Mouse (Mus musculus) intestine, embryonic 15.5 days (tissue): ENCODE results near the gene Afm. TPM values are rescaled to one million over a fixed set of nuclear protein-coding genes. Genes with fewer than 3 reads are reported as not detected.
A peak's percentile ranks its signal among the peaks of the same experiment; 100 is the strongest.

Source experiments
- ATAC-seq: fragments of 200-750 bp; cut with Nextera tagmentation; 2 replicates; pipeline ENCODE4 v1.8.0; 2017; ENCODE audit warnings: moderate TSS enrichment, moderate library complexity
- H3K27ac ChIP-seq: fragments of 300-500 bp; sonication (generic); 2 replicates; pipeline ENCODE4 v1.5.1; 2015; ENCODE audit warnings: mild to moderate bottlenecking, inconsistent platforms
- H3K27me3 ChIP-seq: fragments of 300-500 bp; sonication (generic); replicated peaks from 2 replicates; pipeline ENCODE4 v1.6.1; 2015; ENCODE audit warnings: inconsistent platforms
- H3K36me3 ChIP-seq: fragments of 300-500 bp; sonication (generic); 2 replicates; pipeline ENCODE4 v1.6.1; 2015; ENCODE audit warnings: inconsistent platforms
- H3K4me1 ChIP-seq: fragments of 300-500 bp; sonication (generic); replicated peaks from 2 replicates; pipeline ENCODE4 v1.6.1; 2015; ENCODE audit warnings: inconsistent platforms
- H3K4me2 ChIP-seq: fragments of 300-500 bp; sonication (generic); replicated peaks from 2 replicates; pipeline ENCODE4 v1.6.1; 2015; ENCODE audit warnings: mild to moderate bottlenecking, inconsistent platforms
- H3K4me3 ChIP-seq: fragments of 300-500 bp; sonication (generic); replicated peaks from 2 replicates; pipeline ENCODE4 v1.5.1; 2015; ENCODE audit warnings: inconsistent platforms
- H3K9ac ChIP-seq: fragments of 300-500 bp; sonication (generic); 2 replicates; pipeline ENCODE4 v1.6.1; 2015; ENCODE audit warnings: inconsistent platforms
- H3K9me3 ChIP-seq: fragments of 300-500 bp; sonication (generic); 2 replicates; pipeline ENCODE4 v1.6.1; 2016; ENCODE audit warnings: inconsistent platforms
- WGBS: fragments of 180-500 bp; shearing (Covaris S2); methylation state at CpG from one replicate; pipeline ENCODE4 v1.1.7; 2015; 5-methylcytosine and 5-hydroxymethylcytosine counted together
- polyA plus RNA-seq: library from polyadenylated mRNA; unstranded; fragments of >200 nt; fragmentation: Nextera tagmentation; extraction: Ambion mirVana; gene quantifications from 2 replicates; pipeline ENCODE4 v1.2.1, GENCODE M21; 2015

Gene Afm
- polyA plus RNA-seq, 1 experiment from 2014 or later: 9.4 TPM

DNA sequence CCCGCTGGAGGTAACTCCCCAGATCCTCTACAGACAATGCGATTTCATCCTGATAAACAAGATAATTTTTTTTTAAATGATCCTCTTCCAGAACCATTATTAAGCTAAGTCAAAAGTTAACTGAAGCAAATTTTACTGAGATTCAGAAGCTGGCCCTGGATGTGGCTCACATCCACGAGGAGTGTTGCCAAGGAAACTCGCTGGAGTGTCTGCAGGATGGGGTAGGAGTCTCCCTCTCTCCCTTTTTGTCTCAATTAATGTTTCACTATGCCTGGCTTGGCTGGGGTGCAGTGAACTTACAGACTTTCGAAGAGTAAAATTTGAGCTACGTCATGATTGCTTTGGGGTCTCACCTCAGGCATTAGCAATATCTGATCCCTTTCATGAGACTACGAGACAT lies 19.2 kb upstream of the Afm start:
- no peak overlapping the region for H3K4me3 ChIP-seq
- H3K36me3 ChIP-seq: no peaks in the 10 kb centered on the region
- H3K27ac ChIP-seq: no peak overlapping the region
- H3K27me3 ChIP-seq: no peaks in the 10 kb centered on the region
- no peak overlapping the region for H3K9ac ChIP-seq
- ATAC-seq: no peak
- H3K4me2 ChIP-seq: no peak overlapping the region
- no peaks in the 10 kb centered on the region for H3K4me1 ChIP-seq
- WGBS: 74% methylated on average over 7 of the region's 7 CpGs
- H3K9me3 ChIP-seq: no peaks in the 10 kb centered on the region

DNA sequence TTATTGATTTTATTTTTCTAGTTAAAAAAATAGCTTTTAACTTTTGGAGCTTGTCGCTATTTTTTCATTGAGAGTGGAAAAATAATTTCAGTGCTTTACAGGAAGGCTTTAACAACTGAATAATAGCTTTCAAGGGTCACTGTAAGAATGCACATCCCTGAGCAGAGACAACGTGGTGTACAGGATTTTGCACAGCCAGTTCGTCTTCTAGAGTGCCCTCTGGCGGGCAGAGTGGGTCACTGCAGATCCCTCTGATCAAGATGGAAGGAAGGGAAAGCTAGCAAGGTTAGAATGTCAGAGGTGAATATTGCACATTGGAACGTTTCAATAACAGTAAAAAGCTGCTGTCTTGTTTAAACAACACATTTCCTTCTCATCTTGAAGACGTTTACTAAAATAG lies 18.0 kb upstream of the Afm start:
- no peaks in the 10 kb centered on the region for H3K9me3 ChIP-seq
- no peaks in the 10 kb centered on the region for H3K27me3 ChIP-seq
- no peak overlapping the region for H3K4me2 ChIP-seq
- no peaks in the 10 kb centered on the region for H3K36me3 ChIP-seq
- H3K9ac ChIP-seq: no peak overlapping the region
- H3K4me1 ChIP-seq: no peaks in the 10 kb centered on the region
- H3K27ac ChIP-seq: no peak overlapping the region
- WGBS: 5% methylated on average over 6 of the region's 6 CpGs
- no peak overlapping the region for H3K4me3 ChIP-seq
- ATAC-seq: peak; percentile 67

DNA sequence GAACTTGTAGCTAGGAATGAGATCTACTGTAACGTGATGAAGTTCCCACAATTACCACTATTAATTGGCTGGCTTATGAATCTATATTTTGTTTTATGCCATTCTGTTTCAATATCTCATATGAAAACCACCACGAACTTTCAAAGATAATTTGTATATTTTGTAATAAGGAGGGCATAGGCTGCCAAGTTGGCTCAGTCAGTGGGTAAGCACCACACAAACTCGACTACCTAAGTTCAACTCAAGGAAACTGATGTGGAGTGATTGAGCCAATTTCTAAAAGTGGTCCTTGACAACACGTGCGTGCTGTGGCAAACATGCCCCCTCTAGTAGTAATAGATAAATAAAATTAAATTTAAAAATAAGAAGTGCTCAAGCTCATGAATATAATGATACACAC lies 17.0 kb upstream of the Afm start:
- H3K27me3 ChIP-seq: no peaks in the 10 kb centered on the region
- no peak for ATAC-seq
- 87% methylated on average over 5 of the region's 5 CpGs for WGBS

DNA sequence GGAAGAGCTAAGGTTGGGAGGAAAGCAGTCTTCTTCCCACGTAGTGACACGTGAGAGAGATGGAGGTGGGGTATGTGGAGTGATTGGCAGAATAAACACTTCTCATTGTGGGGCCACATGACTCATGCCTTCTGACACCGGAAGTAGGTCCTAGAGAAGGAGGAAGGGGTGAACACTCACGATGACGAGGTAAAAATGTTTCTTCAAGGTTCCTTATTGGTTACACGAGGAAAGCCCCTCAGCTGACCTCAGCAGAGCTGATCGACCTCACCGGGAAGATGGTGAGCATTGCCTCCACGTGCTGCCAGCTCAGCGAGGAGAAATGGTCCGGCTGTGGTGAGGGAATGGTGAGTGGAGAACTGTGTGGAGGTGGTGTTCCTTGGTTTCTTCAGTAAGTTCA lies 14.0 kb upstream of the Afm start:
- WGBS: 75% methylated on average over 11 of the region's 11 CpGs
- H3K36me3 ChIP-seq: no peaks in the 10 kb centered on the region
- H3K4me2 ChIP-seq: no peak overlapping the region
- no peaks in the 10 kb centered on the region for H3K27me3 ChIP-seq
- no peak overlapping the region for H3K4me3 ChIP-seq
- H3K27ac ChIP-seq: no peak overlapping the region
- no peaks in the 10 kb centered on the region for H3K4me1 ChIP-seq
- H3K9ac ChIP-seq: no peak overlapping the region
- no peak for ATAC-seq
- H3K9me3 ChIP-seq: no peaks in the 10 kb centered on the region

More for the DNA sequence above, 17.0 kb upstream of the Afm start:
- Histone ChIP-seq H3K9me3 (no peaks in the 10 kb centered on the region), H3K4me2 (no peak overlapping the region), H3K27ac (no peak overlapping the region), H3K4me1 (no peaks in the 10 kb centered on the region), H3K9ac (no peak overlapping the region), H3K36me3 (no peaks in the 10 kb centered on the region), H3K4me3 (no peak overlapping the region)

DNA sequence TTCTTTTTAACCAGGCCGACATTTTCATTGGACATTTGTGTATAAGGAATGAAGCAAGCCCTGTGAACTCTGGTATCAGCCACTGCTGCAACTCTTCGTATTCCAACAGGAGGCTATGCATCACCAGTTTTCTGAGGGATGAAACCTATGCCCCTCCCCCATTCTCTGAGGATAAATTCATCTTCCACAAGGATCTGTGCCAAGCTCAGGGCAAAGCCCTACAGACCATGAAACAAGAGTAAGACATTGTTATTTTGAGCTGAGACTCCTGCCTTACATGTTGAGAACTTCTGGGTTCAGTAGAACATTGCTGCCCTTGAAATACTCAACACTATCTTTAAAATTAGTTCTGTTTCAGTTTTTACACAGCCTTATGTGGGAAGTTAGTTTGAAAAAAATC lies 12.2 kb upstream of the Afm start:
- no peaks in the 10 kb centered on the region for H3K36me3 ChIP-seq
- H3K27ac ChIP-seq: no peak overlapping the region
- H3K27me3 ChIP-seq: no peaks in the 10 kb centered on the region
- H3K4me2 ChIP-seq: no peak overlapping the region
- no peaks in the 10 kb centered on the region for H3K4me1 ChIP-seq
- H3K9ac ChIP-seq: no peak overlapping the region
- H3K4me3 ChIP-seq: no peak overlapping the region
- ATAC-seq: no peak
- WGBS: 75% methylated on average over 2 of the region's 2 CpGs
- H3K9me3 ChIP-seq: no peaks in the 10 kb centered on the region

DNA sequence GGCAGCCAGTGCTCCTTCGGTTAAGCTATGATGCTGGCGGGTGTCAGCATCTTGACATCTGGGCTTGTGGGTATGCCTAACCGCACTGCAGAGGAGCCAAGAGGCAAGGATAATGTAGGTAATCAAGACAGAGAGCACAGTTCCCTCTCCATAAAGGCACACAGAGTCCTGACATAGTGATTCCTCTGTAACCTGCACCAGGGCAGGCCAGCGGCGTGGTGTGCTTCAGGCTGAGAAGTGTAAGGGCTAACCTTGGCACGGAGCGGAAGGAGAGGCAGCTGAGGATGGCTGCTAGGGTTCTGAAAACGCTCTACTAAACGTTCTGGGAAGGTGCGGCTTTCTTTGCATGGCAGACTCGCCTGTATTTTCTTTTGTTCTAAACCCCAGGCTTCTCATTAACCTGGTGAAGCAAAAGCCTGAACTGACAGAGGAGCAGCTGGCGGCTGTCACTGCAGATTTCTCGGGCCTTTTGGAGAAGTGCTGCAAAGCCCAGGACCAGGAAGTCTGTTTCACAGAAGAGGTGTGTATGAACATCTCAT lies 11.3 kb upstream of the Afm start:
- 69% methylated on average over 13 of the region's 13 CpGs for WGBS

DNA sequence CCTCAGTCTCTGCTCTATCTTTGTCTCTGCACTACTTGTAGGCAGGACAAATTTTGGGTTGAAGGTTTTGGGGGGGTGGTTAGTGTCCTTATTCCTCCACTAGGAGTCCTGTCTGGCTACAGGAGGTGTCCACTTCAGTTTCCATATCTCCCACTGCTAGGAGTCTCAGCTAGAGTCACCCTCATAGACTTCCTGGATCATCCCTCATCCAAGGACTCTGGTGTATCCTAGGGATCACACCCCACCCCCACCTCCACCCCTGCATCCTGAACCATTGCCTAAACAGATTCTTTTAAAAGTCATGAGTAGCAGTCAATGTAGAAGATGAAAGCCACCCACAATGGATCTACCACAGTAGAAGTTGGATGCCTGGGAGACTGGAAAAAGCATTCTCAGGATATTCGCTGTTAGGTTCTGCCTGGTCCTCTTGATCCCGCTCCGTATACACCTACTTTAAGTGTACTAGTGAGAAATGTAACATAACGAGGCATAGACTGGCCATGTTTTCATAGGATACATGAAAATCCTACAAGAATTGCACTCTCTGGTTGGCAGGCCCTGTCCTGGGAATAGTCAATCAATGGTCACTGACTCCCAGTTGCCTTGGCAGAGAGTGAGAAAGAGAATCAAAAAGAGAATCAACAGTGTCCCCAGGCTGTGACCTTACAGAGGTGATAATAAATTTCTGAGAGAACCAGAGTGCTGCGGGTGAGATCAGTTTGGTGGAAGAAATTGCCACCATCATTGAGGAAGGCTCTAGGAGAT lies 8.7 kb upstream of the Afm start:
- Histone ChIP-seq H3K4me2 (no peak overlapping the region), H3K27me3 (no peaks in the 10 kb centered on the region), H3K4me3 (no peak overlapping the region), H3K4me1 (no peaks in the 10 kb centered on the region), H3K36me3 (no peaks in the 10 kb centered on the region), H3K27ac (no peak overlapping the region), H3K9me3 (no peaks in the 10 kb centered on the region), H3K9ac (no peak overlapping the region)
- 91% methylated on average over 5 of the region's 5 CpGs for WGBS
- ATAC-seq: no peak

More for the DNA sequence above, 11.3 kb upstream of the Afm start:
- no peaks in the 10 kb centered on the region for H3K36me3 ChIP-seq
- 0 out of 2 replicates have a peak, but pooled peaks have one; percentile 23 for ATAC-seq
- no peak overlapping the region for H3K27ac ChIP-seq
- H3K9ac ChIP-seq: no peak overlapping the region
- H3K9me3 ChIP-seq: no peaks in the 10 kb centered on the region
- no peaks in the 10 kb centered on the region for H3K4me1 ChIP-seq
- H3K4me3 ChIP-seq: no peak overlapping the region
- no peak overlapping the region for H3K4me2 ChIP-seq
- H3K27me3 ChIP-seq: no peaks in the 10 kb centered on the region

DNA sequence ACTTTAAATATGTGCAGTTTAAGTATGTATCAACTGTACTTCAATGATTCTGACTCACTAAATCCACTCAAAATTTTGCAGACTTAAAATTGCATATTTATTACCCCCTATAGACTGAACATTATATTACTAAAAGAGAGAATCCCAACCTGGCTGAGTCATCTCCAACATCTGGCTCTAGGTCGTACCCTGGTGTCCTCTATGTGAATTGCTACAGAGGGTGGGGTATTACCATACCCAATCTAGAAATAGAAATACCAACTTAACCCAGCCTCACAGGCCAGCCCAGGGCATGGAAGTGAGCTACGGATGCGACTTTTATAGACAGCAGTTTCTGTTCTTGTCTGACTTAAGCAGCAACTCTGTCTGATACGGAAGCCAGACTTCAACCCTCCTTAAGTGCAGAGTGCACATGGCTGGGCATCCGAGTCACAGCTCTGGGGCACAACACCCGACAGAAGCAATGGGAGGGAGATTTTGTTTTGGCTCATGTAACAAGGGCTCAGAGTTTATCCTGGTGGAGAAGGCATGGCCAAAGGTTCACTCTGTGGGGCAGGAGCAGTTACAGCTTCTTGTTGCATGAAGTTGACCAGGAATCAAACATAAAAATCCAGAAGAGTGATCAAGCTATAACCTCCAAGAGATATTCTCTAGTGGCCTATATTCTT lies 6.3 kb upstream of the Afm start:
- no peak for ATAC-seq
- Histone ChIP-seq H3K4me2 (no peak overlapping the region), H3K27me3 (no peaks in the 10 kb centered on the region), H3K4me3 (no peak overlapping the region), H3K9ac (no peak overlapping the region), H3K4me1 (no peaks in the 10 kb centered on the region), H3K9me3 (no peaks in the 10 kb centered on the region), H3K36me3 (no peaks in the 10 kb centered on the region), H3K27ac (no peak overlapping the region)
- 72% methylated on average over 6 of the region's 6 CpGs for WGBS

DNA sequence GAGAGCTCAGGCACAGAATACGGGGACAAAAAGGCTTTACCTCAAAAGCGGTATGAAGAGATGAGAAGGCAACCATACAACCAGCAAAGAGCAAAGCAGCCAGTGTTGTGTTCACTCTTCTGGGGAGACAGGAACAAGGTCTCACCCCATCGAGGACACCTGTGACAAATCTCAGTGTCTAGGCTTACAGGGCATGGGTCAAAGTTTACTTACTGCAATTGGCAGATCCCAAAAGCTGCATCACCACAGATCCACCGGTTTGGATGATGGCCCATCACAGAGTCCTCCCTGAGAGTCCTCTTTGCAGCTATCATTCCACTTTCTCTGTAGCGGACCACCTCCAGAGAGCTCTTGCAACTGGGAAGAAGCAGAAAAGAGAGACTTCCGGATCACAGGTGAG lies 3.2 kb upstream of the Afm start:
- 83% methylated on average over 6 of the region's 6 CpGs for WGBS
- ATAC-seq: no peak

DNA sequence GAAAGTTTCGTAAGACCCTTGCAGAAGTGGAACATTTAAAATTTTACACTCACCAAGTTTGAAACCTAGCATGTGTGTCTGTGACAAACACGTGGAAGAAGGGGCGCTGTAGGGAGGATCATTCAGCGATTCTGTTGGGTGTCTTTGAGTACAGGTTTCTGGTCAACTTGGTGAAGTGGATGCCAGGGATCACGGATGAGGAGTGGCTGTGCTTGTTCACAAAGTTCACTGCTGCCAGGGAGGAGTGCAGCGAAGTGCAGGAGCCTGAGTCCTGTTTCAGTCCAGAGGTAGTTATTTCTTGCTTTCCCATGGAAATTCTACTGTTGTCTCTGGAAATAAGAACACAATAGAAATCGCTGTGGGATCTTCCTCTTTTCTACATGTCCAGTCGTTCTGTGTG lies 32.5 kb downstream of the Afm start:
- Histone ChIP-seq H3K36me3 (no peaks in the 10 kb centered on the region), H3K4me1 (no peaks in the 10 kb centered on the region), H3K9me3 (no peaks in the 10 kb centered on the region), H3K27ac (no peak overlapping the region), H3K9ac (no peak overlapping the region), H3K4me3 (no peak overlapping the region), H3K27me3 (no peaks in the 10 kb centered on the region), H3K4me2 (no peak overlapping the region)
- WGBS: 84% methylated on average over 8 of the region's 8 CpGs
- no peak for ATAC-seq

More for the DNA sequence above, 3.2 kb upstream of the Afm start:
- H3K27me3 ChIP-seq: no peaks in the 10 kb centered on the region
- no peaks in the 10 kb centered on the region for H3K4me1 ChIP-seq
- H3K27ac ChIP-seq: no peak overlapping the region
- H3K36me3 ChIP-seq: no peaks in the 10 kb centered on the region
- H3K4me2 ChIP-seq: no peak overlapping the region
- H3K4me3 ChIP-seq: no peak overlapping the region
- H3K9me3 ChIP-seq: no peaks in the 10 kb centered on the region
- no peak overlapping the region for H3K9ac ChIP-seq

DNA sequence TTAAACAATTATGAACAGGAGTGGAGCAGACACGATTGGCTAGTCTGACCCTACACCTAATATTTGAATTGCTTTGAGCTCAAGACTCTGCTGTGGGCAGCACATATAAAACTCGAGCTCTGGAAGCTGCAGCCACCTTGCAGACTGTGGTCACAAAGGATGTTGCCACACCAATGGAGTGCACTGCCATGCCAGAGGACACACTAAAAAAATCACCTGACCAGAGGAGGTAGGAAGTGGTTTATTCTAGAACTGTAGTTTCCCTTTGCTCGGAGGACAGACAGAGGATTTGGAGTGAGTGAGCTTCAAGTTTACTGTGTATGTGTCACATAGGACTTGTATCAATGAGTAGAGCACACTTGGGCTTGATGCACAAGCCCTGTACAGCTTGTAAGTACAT lies 37.3 kb downstream of the Afm start:
- 64% methylated on average over 3 of the region's 3 CpGs for WGBS
- ATAC-seq: no peak
- H3K9ac ChIP-seq: no peak overlapping the region

DNA sequence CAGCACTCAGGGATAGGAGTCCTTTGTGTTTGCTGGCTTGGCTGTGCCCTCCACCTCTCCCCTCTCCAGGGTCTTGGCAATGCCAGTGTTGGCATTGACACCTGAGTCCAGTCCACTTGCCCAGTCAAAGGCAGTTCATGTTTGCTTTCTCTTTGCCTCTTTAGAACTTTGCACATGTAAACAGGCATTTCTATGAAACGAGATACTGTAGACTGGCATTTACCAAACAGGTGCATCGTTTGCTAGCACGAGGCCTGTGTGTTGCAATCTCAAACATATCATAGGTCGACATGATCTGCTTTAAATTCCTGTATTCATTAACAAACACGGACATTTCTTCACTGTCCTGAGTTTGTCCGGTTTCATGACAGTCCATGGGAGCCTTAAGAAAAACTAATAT lies 42.0 kb downstream of the Afm start, which contains the start of gene 5830473C10Rik:
Gene 5830473C10Rik (plus strand): TSS at position 365 of the 400 bp plus-strand sequence.
- Histone ChIP-seq H3K4me2 (no peak within 1 kb of the TSS), H3K27me3 (no peaks in the 10 kb centered on the region), H3K36me3 (no peaks in the 10 kb centered on the region), H3K4me3 (no peak within 1 kb of the TSS), H3K27ac (no peak within 1 kb of the TSS), H3K4me1 (no peaks in the 10 kb centered on the region), H3K9me3 (no peaks in the 10 kb centered on the region), H3K9ac (no peak within 1 kb of the TSS)
- WGBS: 85% methylated on average over 6 of the region's 6 CpGs
- ATAC-seq: no peak

More for the DNA sequence above, 37.3 kb downstream of the Afm start:
- Histone ChIP-seq H3K9me3 (no peaks in the 10 kb centered on the region), H3K36me3 (no peaks in the 10 kb centered on the region), H3K4me1 (no peaks in the 10 kb centered on the region), H3K27me3 (no peaks in the 10 kb centered on the region), H3K27ac (no peak overlapping the region), H3K4me3 (no peak overlapping the region), H3K4me2 (no peak overlapping the region)
